Mouse (Mus musculus) urinary bladder, postnatal 4 days (tissue): ENCODE results near the gene Cd2bp2.
"Not testable (repeated sequence)": the region's sequence is repeated elsewhere in the genome, so short reads cannot be mapped to it uniquely, and the experiment has no call there.

Experiments used
- DNase-seq, 2 experiments: peaks; one replicate each; pipeline ENCODE4 v3.0.0; 2021 to 2022; ENCODE audit warnings: low spot score in 2 of 2

Cd2bp2 gene

GRCm38 (mm10) chr7:127190672-127191071 lies 5.2 kb downstream of the Cd2bp2 start:
- DNase-seq, result no peak

GRCm38 (mm10) chr7:127188305-127189276 lies 7.3 kb downstream of the Cd2bp2 start:
- DNase-seq, result no peak

GRCm38 (mm10) chr7:127187351-127187750 lies 8.5 kb downstream of the Cd2bp2 start:
- no peak for DNase-seq

DNA sequence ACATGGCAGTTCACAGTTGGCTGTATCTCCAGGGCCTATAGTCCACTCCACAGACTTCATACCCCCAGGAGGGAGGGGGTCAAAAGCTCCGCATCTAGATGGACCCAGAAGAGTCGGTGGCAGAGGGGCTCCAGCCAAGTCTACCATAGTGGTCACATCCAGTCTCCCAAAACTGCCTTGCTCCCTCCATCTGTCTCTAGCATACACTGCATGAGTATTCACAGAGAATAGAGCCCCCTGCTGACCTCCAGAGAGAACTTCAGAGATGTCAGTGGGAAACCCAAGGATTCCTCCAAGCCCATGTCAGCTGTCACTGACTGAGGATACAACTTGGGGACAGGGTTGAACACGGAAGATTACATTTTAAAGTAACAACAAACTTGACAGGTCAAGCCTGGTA lies 10.2 kb downstream of the Cd2bp2 start:
- DNase-seq, result no peak

DNA sequence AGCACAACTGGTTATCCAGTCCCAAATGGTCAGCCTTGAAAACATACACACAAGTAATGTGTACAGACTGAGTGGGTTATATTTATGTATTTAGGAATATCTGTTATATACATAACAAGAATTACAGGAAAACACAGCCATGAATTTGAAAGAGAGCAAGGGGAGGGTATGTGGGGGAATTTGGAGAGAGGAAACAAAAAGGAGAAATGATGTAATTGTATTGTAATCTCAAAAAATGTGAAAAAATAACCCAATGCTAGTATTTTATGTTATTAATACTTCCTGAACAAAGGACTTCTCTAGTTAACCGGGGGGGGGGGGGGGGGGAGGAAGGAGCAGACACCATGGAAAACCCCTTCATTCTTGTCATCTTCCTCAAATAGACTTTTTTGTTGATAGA lies 11.1 kb downstream of the Cd2bp2 start:
- DNase-seq, result no peak

- DNase-seq, result no peak
Observed at GRCm38 (mm10) chr7:127183828-127184227, 12.0 kb downstream of the Cd2bp2 start.

DNA sequence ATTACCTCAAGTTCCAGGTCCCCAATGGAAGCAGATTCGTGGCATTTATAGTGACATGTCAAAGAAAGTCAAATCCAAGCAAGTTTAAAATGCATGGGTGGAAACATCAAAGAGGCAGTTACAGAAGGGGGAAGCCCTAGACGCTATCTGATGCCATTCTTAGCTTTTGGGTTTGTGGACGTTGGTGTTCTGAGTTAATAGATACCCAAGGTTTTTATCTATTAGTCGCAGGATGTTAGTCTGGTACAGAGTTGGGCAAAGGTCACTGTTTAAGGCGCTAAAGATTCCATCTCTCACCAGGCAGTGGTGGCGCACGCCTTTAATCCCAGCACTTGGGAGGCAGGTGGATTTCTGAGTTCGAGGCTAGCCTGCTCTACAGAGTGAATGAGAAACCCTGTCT lies 12.5 kb downstream of the Cd2bp2 start:
- no peak for DNase-seq

GRCm38 (mm10) chr7:127181724-127182123 lies 14.1 kb downstream of the Cd2bp2 start:
- DNase-seq, result not testable (repeated sequence)

DNA sequence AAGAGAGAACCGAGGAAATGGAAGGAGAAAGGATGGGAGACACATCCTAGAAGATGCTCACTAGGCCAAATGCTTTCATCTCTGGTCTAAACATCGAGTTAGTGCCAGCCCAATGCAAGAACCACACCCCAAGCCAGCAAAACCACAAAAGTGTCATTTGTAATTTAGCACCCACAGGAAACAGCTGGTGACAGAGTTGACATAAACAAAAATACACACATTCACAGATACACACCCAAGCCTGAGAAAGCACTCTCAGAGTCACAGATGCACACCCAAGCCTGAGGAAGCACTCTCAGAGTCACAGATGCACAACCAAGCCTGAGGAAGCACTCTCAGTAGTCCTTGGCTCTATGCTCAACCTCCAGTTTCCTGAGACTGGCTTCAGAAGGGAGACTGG lies 15.1 kb downstream of the Cd2bp2 start:
- no peak for DNase-seq

GRCm38 (mm10) chr7:127176937-127177336 lies 18.9 kb downstream of the Cd2bp2 start:
- no peak for DNase-seq

GRCm38 (mm10) chr7:127166501-127166900 lies 29.3 kb downstream of the Cd2bp2 start:
- DNase-seq, result no peak

DNA sequence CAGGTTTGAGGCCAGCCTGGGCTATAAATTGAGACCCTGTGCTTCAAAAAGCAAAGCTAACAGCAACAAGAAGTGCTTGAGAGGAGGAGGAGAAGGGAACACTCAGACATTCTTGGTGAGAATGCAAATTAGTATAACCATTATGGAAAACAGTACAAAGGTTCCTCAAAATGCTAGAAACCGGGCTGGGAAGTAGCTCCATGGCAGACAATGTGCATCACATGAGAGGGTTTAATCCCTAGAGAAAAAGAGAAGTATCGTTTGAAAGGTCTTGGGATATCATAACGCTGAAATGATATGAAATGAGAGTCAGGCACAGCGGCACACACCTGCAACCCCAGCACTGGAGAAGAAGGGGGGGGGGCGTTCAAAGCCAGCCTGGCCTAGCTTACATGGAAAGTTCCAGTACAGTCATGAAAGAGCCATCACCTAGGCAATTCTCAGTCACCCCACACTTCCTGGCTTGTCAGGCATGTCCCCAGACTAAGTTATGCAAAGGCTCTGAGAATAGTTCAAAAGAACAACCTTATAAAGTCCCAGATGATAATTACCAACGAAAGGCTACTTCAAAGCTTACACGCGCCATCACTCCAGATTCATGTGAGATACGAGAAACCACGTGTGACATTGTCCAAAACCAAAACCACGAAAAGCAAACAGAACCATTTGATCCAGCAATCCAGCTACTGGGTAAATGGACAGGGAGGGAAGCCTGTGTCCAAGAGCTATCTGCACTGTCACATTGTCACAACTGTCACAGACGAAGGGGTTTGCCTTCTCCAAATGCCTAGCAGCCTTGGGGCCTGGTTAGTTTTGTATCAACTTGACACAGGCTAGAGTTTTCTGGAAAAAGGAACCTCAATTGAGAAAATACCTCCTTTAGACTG lies 30.0 kb downstream of the Cd2bp2 start:
- DNase-seq, result no peak

- no peak for DNase-seq
Observed at GRCm38 (mm10) chr7:127164002-127164401, 31.8 kb downstream of the Cd2bp2 start.

DNA sequence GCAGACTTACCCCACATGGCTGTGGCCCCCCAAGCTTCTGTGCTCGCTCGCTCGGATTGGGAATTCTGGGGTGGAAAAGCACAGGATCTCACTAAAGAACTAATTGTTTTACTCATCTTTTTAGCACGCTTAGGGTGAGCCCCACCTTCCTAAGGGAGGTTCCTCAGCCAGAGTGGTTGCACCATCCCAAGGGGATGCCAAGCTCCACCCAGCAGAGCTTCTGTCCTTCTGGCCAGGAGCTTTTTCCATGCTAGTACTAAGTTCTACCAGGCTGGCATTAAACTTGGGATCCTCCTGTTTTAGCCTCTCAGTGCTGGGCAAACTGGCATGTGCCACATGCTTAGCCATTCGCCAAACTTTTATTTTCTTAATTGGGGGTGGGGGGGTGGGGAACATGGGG lies 33.3 kb downstream of the Cd2bp2 start:
- DNase-seq, result no peak

GRCm38 (mm10) chr7:127157548-127157947 lies 38.3 kb downstream of the Cd2bp2 start:
- no peak for DNase-seq

DNA sequence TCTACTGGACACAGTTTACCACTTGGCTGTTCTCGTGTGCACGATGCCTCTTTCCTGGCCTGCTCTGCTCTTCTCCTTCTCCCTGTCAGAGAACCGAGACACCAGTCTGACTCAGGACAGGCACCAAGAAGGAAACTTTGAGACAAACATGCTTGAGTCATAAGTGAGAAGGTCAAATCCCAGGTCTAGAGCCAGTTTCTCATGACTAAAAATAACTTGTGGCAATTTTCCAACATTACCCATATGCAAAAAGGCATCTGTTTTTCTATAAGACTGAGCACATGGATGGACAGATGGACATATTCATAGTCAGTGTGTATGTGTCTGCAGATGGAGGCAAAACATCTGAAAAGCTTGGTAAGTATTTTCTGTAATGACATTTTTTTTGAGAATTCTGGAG lies 42.4 kb downstream of the Cd2bp2 start:
- no peak for DNase-seq

DNA sequence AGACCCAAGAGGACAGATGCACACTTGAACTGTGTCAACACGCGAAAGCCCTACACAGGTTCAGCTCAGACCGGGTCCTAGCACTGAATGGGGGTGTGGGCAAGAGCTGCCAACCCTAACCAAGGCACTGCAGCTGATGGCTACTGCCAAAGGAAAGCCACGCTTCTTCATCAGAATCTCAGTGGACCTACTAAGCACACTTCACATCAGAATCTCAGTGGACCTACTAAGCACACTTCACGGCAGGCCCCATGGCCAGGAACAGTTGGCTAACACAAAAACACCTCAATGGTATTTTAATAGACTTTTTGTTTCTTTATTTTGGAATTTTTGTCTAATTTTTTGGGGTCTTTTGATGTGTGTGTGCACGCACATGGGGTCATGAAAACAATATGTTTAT lies 43.4 kb downstream of the Cd2bp2 start:
- no peak for DNase-seq

- DNase-seq, result no peak
Observed at GRCm38 (mm10) chr7:127147901-127148300, 47.9 kb downstream of the Cd2bp2 start.

DNA sequence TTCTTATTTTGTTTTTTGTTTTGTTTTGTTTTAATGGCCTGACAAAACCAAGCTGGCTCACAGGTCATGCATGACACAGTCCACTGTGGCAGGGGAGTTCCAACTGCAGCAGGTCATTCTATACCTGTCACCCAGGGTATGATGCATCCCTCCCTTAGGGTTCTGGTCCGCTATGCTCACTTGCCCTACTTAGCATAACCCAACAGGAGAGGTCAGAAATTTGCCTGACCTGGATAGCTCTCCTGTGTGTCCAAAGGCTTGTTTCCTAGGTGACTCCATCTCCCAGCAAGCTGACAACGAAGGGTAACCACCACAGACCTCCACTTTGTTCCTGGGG lies 49.6 kb downstream of the Cd2bp2 start:
- no peak for DNase-seq

DNA sequence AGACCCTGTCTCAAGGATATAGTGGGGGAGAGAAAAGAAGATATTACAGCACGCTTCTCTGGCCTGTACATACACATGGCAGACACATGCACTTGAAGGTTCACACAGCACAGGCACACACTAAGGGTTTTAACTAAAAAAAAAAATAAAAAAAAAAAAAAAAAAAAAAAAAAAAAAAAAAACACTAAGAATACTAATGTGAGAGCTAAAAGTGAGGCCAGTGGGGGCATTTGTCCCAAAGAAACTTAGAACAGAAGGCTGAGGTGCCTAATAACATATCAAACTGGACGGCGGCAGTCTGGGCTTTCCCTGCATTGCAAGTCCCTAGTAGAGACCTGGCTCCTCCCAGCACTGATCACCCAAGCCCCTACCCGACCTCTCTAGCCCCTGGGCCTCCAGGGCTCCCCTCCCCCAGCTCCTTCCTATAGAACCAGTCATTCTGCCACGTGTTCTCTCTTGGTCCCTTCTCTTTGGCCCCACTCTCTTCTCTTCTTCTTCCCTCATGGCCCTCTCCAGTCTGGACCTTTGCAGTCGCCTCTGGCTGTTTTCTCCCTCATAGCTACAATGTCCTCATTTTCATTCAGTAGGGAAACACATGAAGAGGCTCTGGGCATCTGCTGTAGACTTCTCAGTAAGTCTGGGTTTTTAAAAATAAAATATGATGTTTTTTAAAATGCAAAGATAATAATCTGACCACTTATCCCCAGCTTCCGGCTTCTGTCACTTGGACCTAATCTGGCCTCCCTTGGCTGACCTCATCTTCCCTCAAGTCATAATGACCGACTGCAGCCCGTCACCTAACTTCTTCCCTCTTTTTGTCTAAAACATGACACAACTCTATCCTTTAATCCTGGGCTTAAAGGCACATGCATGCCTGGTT lies 50.2 kb downstream of the Cd2bp2 start:
- no peak for DNase-seq

DNA sequence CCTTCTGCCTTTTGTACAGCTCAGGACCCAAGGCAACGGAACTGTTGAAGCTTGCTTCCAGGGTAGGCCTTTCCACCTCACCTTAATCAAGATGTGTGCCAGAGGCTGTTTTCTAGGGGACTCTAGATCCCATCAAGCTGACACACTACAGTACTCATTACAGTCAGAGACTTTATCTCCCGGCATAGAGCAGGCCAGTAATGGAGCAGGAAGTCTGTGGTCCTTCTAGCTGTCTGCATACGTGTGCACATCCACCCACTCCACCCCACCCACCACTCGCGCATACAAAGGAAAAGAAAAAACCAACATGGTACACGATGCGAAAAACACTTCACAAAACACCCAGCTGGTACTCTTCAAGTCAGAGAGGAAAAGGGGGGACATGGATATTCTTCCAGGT lies 51.4 kb downstream of the Cd2bp2 start:
- DNase-seq, result no peak

DNA sequence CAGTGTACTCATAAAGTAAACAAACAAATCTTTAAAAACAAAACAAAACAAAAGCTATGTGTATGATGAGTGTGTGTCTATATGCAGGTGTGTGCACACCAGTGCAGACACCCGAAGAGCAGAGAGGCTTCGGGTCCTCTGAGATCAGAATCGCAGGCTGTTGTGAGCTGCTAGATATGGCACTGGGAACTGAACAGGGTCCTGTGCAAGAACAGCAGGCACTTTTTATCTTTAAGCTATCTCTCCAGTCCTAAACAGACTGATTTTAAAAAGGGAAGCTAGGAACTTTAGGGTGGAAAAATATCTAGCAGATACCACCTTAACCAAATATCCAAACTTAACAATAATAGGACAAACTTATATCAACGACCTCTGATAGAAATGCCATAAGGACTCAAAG lies 53.2 kb downstream of the Cd2bp2 start:
- no peak for DNase-seq
